Mouse (Mus musculus) midbrain, embryonic 14.5 days (tissue): ENCODE data around the gene Acbd3. TPM values are rescaled to one million over a fixed set of nuclear protein-coding genes. Genes with fewer than 3 reads are reported as not detected.

Experiments used
- ATAC-seq: fragments of 200-750 bp; cut with Nextera tagmentation; 2 replicates; pipeline ENCODE4 v1.8.0; 2017; ENCODE audit warnings: moderate number of reproducible peaks, moderate library complexity; ENCODE audit not compliant: low FRiP score, low TSS enrichment
- DNase-seq: peaks from one replicate; pipeline ENCODE4 v3.0.0-alpha.2; 2015
- H3K27ac ChIP-seq: fragments of 300-500 bp; sonication (generic); replicated peaks from 2 replicates; pipeline ENCODE4 v1.5.1; 2014; ENCODE audit warnings: mild to moderate bottlenecking, low read depth, low read length, moderate library complexity
- H3K27me3 ChIP-seq: fragments of 300-500 bp; sonication (generic); 2 replicates; pipeline ENCODE4 v1.6.1; 2014; ENCODE audit warnings: low read length, control low read depth, mixed read lengths; ENCODE audit not compliant: control insufficient read depth, insufficient read depth
- H3K36me3 ChIP-seq: fragments of 300-500 bp; sonication (generic); 2 replicates; pipeline ENCODE4 v1.6.1; 2014; ENCODE audit warnings: low read length, control low read depth; ENCODE audit not compliant: control insufficient read depth, insufficient read depth
- H3K4me1 ChIP-seq: fragments of 300-500 bp; sonication (generic); 2 replicates; pipeline ENCODE4 v1.6.1; 2014; ENCODE audit warnings: mild to moderate bottlenecking, antibody characterized with exemption, low read length, control low read depth; ENCODE audit not compliant: control insufficient read depth, insufficient read depth
- H3K4me2 ChIP-seq: fragments of 300-500 bp; sonication (generic); 2 replicates; pipeline ENCODE4 v1.6.1; 2014; ENCODE audit warnings: mild to moderate bottlenecking, low read length, moderate library complexity
- H3K4me3 ChIP-seq: fragments of 300-500 bp; sonication (generic); replicated peaks from 2 replicates; pipeline ENCODE4 v1.5.1; 2014; ENCODE audit warnings: low read depth, low read length
- H3K9ac ChIP-seq: fragments of 300-500 bp; sonication (generic); replicated peaks from 2 replicates; pipeline ENCODE4 v1.6.1; 2014; ENCODE audit warnings: mild to moderate bottlenecking, low read length, moderate library complexity
- H3K9me3 ChIP-seq: fragments of 300-500 bp; sonication (generic); 2 replicates; pipeline ENCODE4 v1.6.1; 2016; ENCODE audit warnings: low read length, control low read depth, mixed read lengths; ENCODE audit not compliant: control insufficient read depth
- WGBS: fragments of 180-500 bp; shearing (Covaris S2); extraction: QIAGEN DNeasy Blood & Tissue Kit; methylation state at CpG from one replicate; pipeline ENCODE4 v1.1.7; 2014; 5-methylcytosine and 5-hydroxymethylcytosine counted together
- polyA plus RNA-seq: library from polyadenylated mRNA; unstranded; fragments of >200 nt; fragmentation: Nextera tagmentation; extraction: Ambion mirVana; gene quantifications from 2 replicates; pipeline ENCODE4 v1.2.1, GENCODE M21; 2014

Gene Acbd3
- 25.2 and 27.2 TPM in 2 replicates for polyA plus RNA-seq

GRCm38 (mm10) chr1:180725704-180726179, at the start of gene Acbd3:
Gene Acbd3 (plus strand): TSS chr1:180726043.
- peak within 1 kb of the TSS; percentile 82 for H3K4me2 ChIP-seq

GRCm38 (mm10) chr1:180691284-180691683, 34.6 kb upstream of the Acbd3 start:
- H3K36me3 ChIP-seq, result peaks cover 35% of the 10 kb centered on the region
- ATAC-seq (no peak), DNase-seq (no peak)
- H3K9me3 ChIP-seq, result no peaks in the 10 kb centered on the region
- H3K27me3 ChIP-seq, result peaks cover 13% of the 10 kb centered on the region
- H3K4me1 ChIP-seq, result no peaks in the 10 kb centered on the region
- no peak overlapping the region for H3K4me2 ChIP-seq
- no peak overlapping the region for H3K27ac ChIP-seq
- WGBS, result 94% methylated on average over 7 of the region's 7 CpGs
- no peak overlapping the region for H3K4me3 ChIP-seq
- H3K9ac ChIP-seq, result no peak overlapping the region

More at GRCm38 (mm10) chr1:180725704-180726179, at the start of gene Acbd3:
- peak within 1 kb of the TSS; percentile 99 for H3K4me3 ChIP-seq
- under 1% methylated on average over 52 of the region's 52 CpGs for WGBS
- peak within 1 kb of the TSS; percentile 86 for H3K27ac ChIP-seq
- ATAC-seq (peak; percentile 94), DNase-seq (peak; percentile 95)
- peaks cover 21% of the 10 kb centered on the region for H3K4me1 ChIP-seq
- H3K9ac ChIP-seq, result peak within 1 kb of the TSS; percentile 88
- no peaks in the 10 kb centered on the region for H3K36me3 ChIP-seq
- H3K9me3 ChIP-seq, result no peaks in the 10 kb centered on the region
- H3K27me3 ChIP-seq, result no peaks in the 10 kb centered on the region

- Histone ChIP-seq H3K4me3 (peak within 1 kb of the TSS; percentile 33), H3K9me3 (no peaks in the 10 kb centered on the region), H3K4me2 (peak within 1 kb of the TSS; percentile 54), H3K36me3 (no peaks in the 10 kb centered on the region), H3K27me3 (peaks cover 32% of the 10 kb centered on the region), H3K9ac (0 out of 2 replicates have a peak within 1 kb of the TSS, but pooled peaks have one; percentile 20), H3K4me1 (no peaks in the 10 kb centered on the region), H3K27ac (no peak within 1 kb of the TSS)
- WGBS, result under 1% methylated on average over 75 of the region's 79 CpGs
- ATAC-seq (no peak), DNase-seq (peak; percentile 45)
Measured at GRCm38 (mm10) chr1:180696626-180697352, 29.1 kb upstream of the Acbd3 start, which contains the start of gene Mixl1. Gene Mixl1 (minus strand): TSS chr1:180697034.

GRCm38 (mm10) chr1:180698063-180698462, 27.8 kb upstream of the Acbd3 start:
- WGBS, result 60% methylated on average over 5 of the region's 5 CpGs
- Histone ChIP-seq H3K36me3 (no peaks in the 10 kb centered on the region), H3K9me3 (no peaks in the 10 kb centered on the region), H3K27ac (no peak overlapping the region), H3K27me3 (peaks cover 32% of the 10 kb centered on the region), H3K9ac (no peak overlapping the region), H3K4me2 (no peak overlapping the region), H3K4me3 (no peak overlapping the region), H3K4me1 (no peaks in the 10 kb centered on the region)
- ATAC-seq (no peak), DNase-seq (no peak)

- no peaks in the 10 kb centered on the region for H3K9me3 ChIP-seq
- WGBS, result 46% methylated on average over 6 of the region's 6 CpGs
- no peaks in the 10 kb centered on the region for H3K36me3 ChIP-seq
- DNase-seq (no peak), ATAC-seq (no peak)
- H3K27ac ChIP-seq, result no peak overlapping the region
- H3K4me2 ChIP-seq, result no peak overlapping the region
- no peak overlapping the region for H3K9ac ChIP-seq
- no peaks in the 10 kb centered on the region for H3K4me1 ChIP-seq
- no peaks in the 10 kb centered on the region for H3K27me3 ChIP-seq
- no peak overlapping the region for H3K4me3 ChIP-seq
Measured at GRCm38 (mm10) chr1:180703400-180703799, 22.4 kb upstream of the Acbd3 start.

- H3K9ac ChIP-seq, result no peak overlapping the region
- no peaks in the 10 kb centered on the region for H3K9me3 ChIP-seq
- 56% methylated on average over 3 of the region's 3 CpGs for WGBS
- H3K4me1 ChIP-seq, result no peaks in the 10 kb centered on the region
- H3K4me2 ChIP-seq, result no peak overlapping the region
- H3K27me3 ChIP-seq, result no peaks in the 10 kb centered on the region
- DNase-seq (no peak), ATAC-seq (no peak)
- no peak overlapping the region for H3K4me3 ChIP-seq
- no peak overlapping the region for H3K27ac ChIP-seq
- no peaks in the 10 kb centered on the region for H3K36me3 ChIP-seq
Measured at GRCm38 (mm10) chr1:180707368-180707767, 18.5 kb upstream of the Acbd3 start.

- H3K4me2 ChIP-seq, result no peak overlapping the region
- DNase-seq (no peak), ATAC-seq (no peak)
- H3K4me3 ChIP-seq, result no peak overlapping the region
- no peaks in the 10 kb centered on the region for H3K27me3 ChIP-seq
- H3K9ac ChIP-seq, result no peak overlapping the region
- 83% methylated on average over 3 of the region's 3 CpGs for WGBS
- H3K36me3 ChIP-seq, result no peaks in the 10 kb centered on the region
- no peaks in the 10 kb centered on the region for H3K9me3 ChIP-seq
- H3K4me1 ChIP-seq, result no peaks in the 10 kb centered on the region
- H3K27ac ChIP-seq, result no peak overlapping the region
Measured at GRCm38 (mm10) chr1:180707813-180708212, 18.0 kb upstream of the Acbd3 start.

GRCm38 (mm10) chr1:180708935-180709776, 16.7 kb upstream of the Acbd3 start:
- H3K4me1 ChIP-seq, result no peaks in the 10 kb centered on the region
- no peak for DNase-seq
- H3K4me2 ChIP-seq, result no peak overlapping the region
- no peak for ATAC-seq
- H3K9ac ChIP-seq, result no peak overlapping the region
- no peak overlapping the region for H3K4me3 ChIP-seq
- no peaks in the 10 kb centered on the region for H3K36me3 ChIP-seq
- H3K27ac ChIP-seq, result no peak overlapping the region
- H3K9me3 ChIP-seq, result no peaks in the 10 kb centered on the region
- 81% methylated on average over 14 of the region's 14 CpGs for WGBS
- no peaks in the 10 kb centered on the region for H3K27me3 ChIP-seq
